Mouse (Mus musculus) inflammation-experienced regulatory T-cells, adult 6 months (primary cell): Measurements from ENCODE around the gene Adamts20. TPM values are rescaled to one million over a fixed set of nuclear protein-coding genes. Genes with fewer than 3 reads are reported as not detected.

Experiments
- ATAC-seq: one replicate; pipeline ENCODE4 v1.8.0; 2017
- polyA plus RNA-seq, 3 experiments: library from polyadenylated mRNA; unstranded; fragments of 100-300 nt; shearing (Covaris generic); gene quantifications; one replicate each; pipeline ENCODE4 v1.2.1; 2017

Gene Adamts20
- polyA plus RNA-seq, 3 experiments from 2014 or later: not detected

GRCm38 (mm10) chr15:94339011-94339410 lies 126.2 kb downstream of the Adamts20 start:
- no peak for ATAC-seq

GRCm38 (mm10) chr15:94334586-94334985 lies 130.6 kb downstream of the Adamts20 start:
- no peak for ATAC-seq

GRCm38 (mm10) chr15:94326626-94327025 lies 138.6 kb downstream of the Adamts20 start:
- no peak for ATAC-seq

- ATAC-seq: no peak
These were observed 139.6 kb downstream of the Adamts20 start for GRCm38 (mm10) chr15:94325509-94326181.

- ATAC-seq: no peak
These were observed 149.0 kb downstream of the Adamts20 start for GRCm38 (mm10) chr15:94316171-94316570.

GRCm38 (mm10) chr15:94309689-94310088 lies 155.5 kb downstream of the Adamts20 start:
- no peak for ATAC-seq

GRCm38 (mm10) chr15:94307888-94308287 lies 157.3 kb downstream of the Adamts20 start:
- ATAC-seq: no peak

- no peak for ATAC-seq
These were observed 162.1 kb downstream of the Adamts20 start for GRCm38 (mm10) chr15:94303151-94303550.

GRCm38 (mm10) chr15:94294084-94294483 lies 171.1 kb downstream of the Adamts20 start:
- ATAC-seq: no peak

- ATAC-seq: no peak
These were observed 177.2 kb downstream of the Adamts20 start for GRCm38 (mm10) chr15:94288015-94288414.

GRCm38 (mm10) chr15:94287495-94287894 lies 177.7 kb downstream of the Adamts20 start:
- ATAC-seq: no peak

GRCm38 (mm10) chr15:94276418-94276817 lies 188.8 kb downstream of the Adamts20 start:
- ATAC-seq: peak; percentile 81

GRCm38 (mm10) chr15:94265630-94266029 lies 199.6 kb downstream of the Adamts20 start:
- ATAC-seq: peak; percentile 60

GRCm38 (mm10) chr15:94264497-94264879 lies 200.7 kb downstream of the Adamts20 start:
- no peak for ATAC-seq

GRCm38 (mm10) chr15:94263866-94264496 lies 201.2 kb downstream of the Adamts20 start:
- ATAC-seq: no peak

GRCm38 (mm10) chr15:94263241-94263640 lies 202.0 kb downstream of the Adamts20 start:
- ATAC-seq: no peak

- no peak for ATAC-seq
These were observed 205.7 kb downstream of the Adamts20 start for GRCm38 (mm10) chr15:94259497-94259896.

GRCm38 (mm10) chr15:94255538-94255937 lies 209.7 kb downstream of the Adamts20 start:
- no peak for ATAC-seq

- ATAC-seq: peak; percentile 91
These were observed 210.2 kb downstream of the Adamts20 start for GRCm38 (mm10) chr15:94254861-94255516.

- no peak for ATAC-seq
These were observed 210.9 kb downstream of the Adamts20 start for GRCm38 (mm10) chr15:94254091-94254860.

GRCm38 (mm10) chr15:94252962-94253712 lies 212.1 kb downstream of the Adamts20 start:
- ATAC-seq: no peak

GRCm38 (mm10) chr15:94249766-94250165 lies 215.5 kb downstream of the Adamts20 start:
- no peak for ATAC-seq
